Mouse (Mus musculus): Measurements from ENCODE around the gene Cxcl13. TPM values are rescaled to one million over a fixed set of nuclear protein-coding genes. Genes with fewer than 3 reads are reported as not detected.
"Not testable (repeated sequence)": the region's sequence is repeated elsewhere in the genome, so short reads cannot be mapped to it uniquely, and the experiment has no call there.

The Cxcl13 gene
- polyA plus RNA-seq, 1 experiment from 2014 or later = 14.2 TPM

GRCm38 (mm10) chr5:95945120-95945519 lies 11.6 kb upstream of the Cxcl13 start:
- no peaks in the 10 kb centered on the region for H3K36me3 ChIP-seq
- H3K9ac ChIP-seq = no peak overlapping the region
- no peak overlapping the region for H3K4me3 ChIP-seq
- H3K4me1 ChIP-seq (replicated peaks) = peaks cover 15% of the 10 kb centered on the region
- no peak overlapping the region for H3K4me2 ChIP-seq
- no peak overlapping the region for H3K27ac ChIP-seq
- 46% methylated on average over 3 of the region's 3 CpGs for WGBS
- H3K9me3 ChIP-seq (replicated peaks) = no peaks in the 10 kb centered on the region
- no peaks in the 10 kb centered on the region for H3K27me3 ChIP-seq
- ATAC-seq (replicated peaks; ENCODE audit: insufficient number of reproducible peaks, insufficient read depth, low FRiP score, low read depth) = no peak

- Histone ChIP-seq H3K9me3 (replicated peaks) (no peaks in the 10 kb centered on the region), H3K4me1 (replicated peaks) (peaks cover 15% of the 10 kb centered on the region), H3K4me2 (no peak overlapping the region), H3K4me3 (no peak overlapping the region), H3K27ac (no peak overlapping the region), H3K36me3 (no peaks in the 10 kb centered on the region), H3K9ac (no peak overlapping the region), H3K27me3 (no peaks in the 10 kb centered on the region)
- peak; percentile 47; the same call in 1 of the 2 replicates for ATAC-seq (replicated peaks; ENCODE audit: insufficient number of reproducible peaks, insufficient read depth, low FRiP score, low read depth)
- WGBS = 23% methylated on average over 2 of the region's 2 CpGs
Observed at GRCm38 (mm10) chr5:95946344-95946743, 10.4 kb upstream of the Cxcl13 start.

- peaks cover 8% of the 10 kb centered on the region; the same call in 1 of the 2 replicates for H3K4me1 ChIP-seq (replicated peaks)
- H3K9me3 ChIP-seq (replicated peaks) = no peaks in the 10 kb centered on the region
- H3K4me3 ChIP-seq = no peak overlapping the region
- no peaks in the 10 kb centered on the region for H3K27me3 ChIP-seq
- no peak overlapping the region for H3K4me2 ChIP-seq
- no peaks in the 10 kb centered on the region for H3K36me3 ChIP-seq
- no peak overlapping the region for H3K27ac ChIP-seq
- 83% methylated on average over 3 of the region's 3 CpGs for WGBS
- H3K9ac ChIP-seq = no peak overlapping the region
- no peak for ATAC-seq (replicated peaks; ENCODE audit: insufficient number of reproducible peaks, insufficient read depth, low FRiP score, low read depth)
Observed at GRCm38 (mm10) chr5:95948641-95949040, 8.1 kb upstream of the Cxcl13 start.

- no peak overlapping the region for H3K9ac ChIP-seq
- H3K36me3 ChIP-seq = no peaks in the 10 kb centered on the region
- WGBS = 27% methylated on average over 19 of the region's 19 CpGs
- peaks cover 8% of the 10 kb centered on the region; the same call in 1 of the 2 replicates for H3K4me1 ChIP-seq (replicated peaks)
- no peak overlapping the region for H3K27ac ChIP-seq
- no peaks in the 10 kb centered on the region for H3K9me3 ChIP-seq (replicated peaks)
- no peaks in the 10 kb centered on the region for H3K27me3 ChIP-seq
- H3K4me3 ChIP-seq = no peak overlapping the region
- H3K4me2 ChIP-seq = no peak overlapping the region
- no peak for ATAC-seq (replicated peaks; ENCODE audit: insufficient number of reproducible peaks, insufficient read depth, low FRiP score, low read depth)
Observed at GRCm38 (mm10) chr5:95949946-95950701, 6.6 kb upstream of the Cxcl13 start.

- Histone ChIP-seq H3K9me3 (replicated peaks) (no peaks in the 10 kb centered on the region), H3K27ac (no peak overlapping the region), H3K27me3 (no peaks in the 10 kb centered on the region), H3K4me3 (no peak overlapping the region), H3K4me1 (replicated peaks) (no peaks in the 10 kb centered on the region), H3K9ac (no peak overlapping the region), H3K36me3 (no peaks in the 10 kb centered on the region), H3K4me2 (no peak overlapping the region)
- 48% methylated on average over 2 of the region's 2 CpGs for WGBS
- no peak for ATAC-seq (replicated peaks; ENCODE audit: insufficient number of reproducible peaks, insufficient read depth, low FRiP score, low read depth)
Observed at GRCm38 (mm10) chr5:95964940-95965339, 8.2 kb downstream of the Cxcl13 start.

GRCm38 (mm10) chr5:95966621-95967020 lies 9.9 kb downstream of the Cxcl13 start:
- Histone ChIP-seq H3K9me3 (replicated peaks) (no peaks in the 10 kb centered on the region), H3K9ac (no peak overlapping the region), H3K27me3 (no peaks in the 10 kb centered on the region; the same call in 1 of the 2 replicates), H3K36me3 (no peaks in the 10 kb centered on the region), H3K4me3 (no peak overlapping the region), H3K4me1 (replicated peaks) (no peaks in the 10 kb centered on the region), H3K4me2 (no peak overlapping the region), H3K27ac (no peak overlapping the region)
- no peak for ATAC-seq (replicated peaks; ENCODE audit: insufficient number of reproducible peaks, insufficient read depth, low FRiP score, low read depth)
- 38% methylated on average over 2 of the region's 2 CpGs for WGBS

GRCm38 (mm10) chr5:95970845-95971244 lies 14.1 kb downstream of the Cxcl13 start:
- no peak overlapping the region for H3K4me3 ChIP-seq
- no peak for ATAC-seq (replicated peaks; ENCODE audit: insufficient number of reproducible peaks, insufficient read depth, low FRiP score, low read depth)
- no peaks in the 10 kb centered on the region for H3K9me3 ChIP-seq (replicated peaks)
- no peaks in the 10 kb centered on the region for H3K4me1 ChIP-seq (replicated peaks)
- H3K36me3 ChIP-seq = no peaks in the 10 kb centered on the region
- no peak overlapping the region for H3K9ac ChIP-seq
- no peaks in the 10 kb centered on the region; the same call in 1 of the 2 replicates for H3K27me3 ChIP-seq
- no peak overlapping the region for H3K4me2 ChIP-seq
- no peak overlapping the region for H3K27ac ChIP-seq
- WGBS = 31% methylated on average over 6 of the region's 6 CpGs

- no peak for ATAC-seq (replicated peaks; ENCODE audit: insufficient number of reproducible peaks, insufficient read depth, low FRiP score, low read depth)
- no peaks in the 10 kb centered on the region for H3K9me3 ChIP-seq (replicated peaks)
- 62% methylated on average over 3 of the region's 3 CpGs for WGBS
- no peak overlapping the region for H3K4me3 ChIP-seq
- no peak overlapping the region for H3K27ac ChIP-seq
- no peaks in the 10 kb centered on the region for H3K36me3 ChIP-seq
- H3K9ac ChIP-seq = no peak overlapping the region
- H3K4me2 ChIP-seq = no peak overlapping the region
- H3K27me3 ChIP-seq = no peaks in the 10 kb centered on the region; the same call in 1 of the 2 replicates
- no peaks in the 10 kb centered on the region for H3K4me1 ChIP-seq (replicated peaks)
Observed at GRCm38 (mm10) chr5:95972208-95972607, 15.5 kb downstream of the Cxcl13 start.

- H3K9me3 ChIP-seq (replicated peaks); H3K36me3 ChIP-seq; H3K9ac ChIP-seq; H3K4me1 ChIP-seq (replicated peaks); ATAC-seq (replicated peaks; ENCODE audit: insufficient number of reproducible peaks, insufficient read depth, low FRiP score, low read depth); H3K27ac ChIP-seq; H3K27me3 ChIP-seq: not testable (repeated sequence)
- peak overlapping the region; percentile 29 for H3K4me3 ChIP-seq
- 16% methylated on average over 34 of the region's 34 CpGs for whole genome bisulfite sequencing
- peak overlapping the region; percentile 57 for H3K4me2 ChIP-seq
Observed at GRCm38 (mm10) chr5:95973806-95974205, 17.1 kb downstream of the Cxcl13 start.

- WGBS = 63% methylated on average over 1 of the region's 1 CpGs
- H3K9me3 ChIP-seq (replicated peaks) = no peaks in the 10 kb centered on the region
- no peak overlapping the region for H3K4me2 ChIP-seq
- ATAC-seq (replicated peaks; ENCODE audit: insufficient number of reproducible peaks, insufficient read depth, low FRiP score, low read depth) = no peak
- H3K36me3 ChIP-seq = no peaks in the 10 kb centered on the region
- no peak overlapping the region for H3K27ac ChIP-seq
- H3K9ac ChIP-seq = no peak overlapping the region
- H3K4me1 ChIP-seq (replicated peaks) = no peaks in the 10 kb centered on the region
- H3K4me3 ChIP-seq = no peak overlapping the region
- H3K27me3 ChIP-seq = no peaks in the 10 kb centered on the region; the same call in 1 of the 2 replicates
Observed at GRCm38 (mm10) chr5:95976299-95976698, 19.5 kb downstream of the Cxcl13 start.

GRCm38 (mm10) chr5:95983797-95984486 lies 27.2 kb downstream of the Cxcl13 start:
- Histone ChIP-seq H3K9ac (no peak overlapping the region), H3K36me3 (no peaks in the 10 kb centered on the region)
- WGBS = 54% methylated on average over 5 of the region's 5 CpGs

More at GRCm38 (mm10) chr5:95983797-95984486, 27.2 kb downstream of the Cxcl13 start:
- ATAC-seq (replicated peaks; ENCODE audit: insufficient number of reproducible peaks, insufficient read depth, low FRiP score, low read depth) = no peak
- Histone ChIP-seq H3K27me3 (no peaks in the 10 kb centered on the region), H3K27ac (no peak overlapping the region), H3K4me2 (no peak overlapping the region), H3K4me1 (replicated peaks) (no peaks in the 10 kb centered on the region), H3K9me3 (replicated peaks) (no peaks in the 10 kb centered on the region), H3K4me3 (no peak overlapping the region)
